Mouse (Mus musculus): ENCODE data around the gene Ackr3. TPM values are rescaled to one million over a fixed set of nuclear protein-coding genes. Genes with fewer than 3 reads are reported as not detected.
A peak's percentile ranks its signal among the peaks of the same experiment; 100 is the strongest.

Ackr3 gene
- total RNA-seq, 2 experiments from 2014 or later, result not detected

GRCm38 (mm10) chr1:90203341-90203740, 439 bp upstream of the Ackr3 start:
- no peak for ATAC-seq (replicated peaks; ENCODE audit: poor library complexity)

GRCm38 (mm10) chr1:90204821-90205220, 1.0 kb downstream of the Ackr3 start:
- no peak for ATAC-seq (replicated peaks; ENCODE audit: poor library complexity)

- ATAC-seq (replicated peaks; ENCODE audit: poor library complexity), result no peak
Observed at GRCm38 (mm10) chr1:90205223-90205622, 1.4 kb downstream of the Ackr3 start.

GRCm38 (mm10) chr1:90206684-90207083, 2.9 kb downstream of the Ackr3 start:
- no peak for ATAC-seq (replicated peaks; ENCODE audit: poor library complexity)

- ATAC-seq (replicated peaks; ENCODE audit: poor library complexity), result no peak
Observed at GRCm38 (mm10) chr1:90207279-90207678, 3.5 kb downstream of the Ackr3 start.

GRCm38 (mm10) chr1:90207739-90208502, 4.1 kb downstream of the Ackr3 start:
- ATAC-seq (replicated peaks; ENCODE audit: poor library complexity), result no peak

- no peak for ATAC-seq (replicated peaks; ENCODE audit: poor library complexity)
Observed at GRCm38 (mm10) chr1:90208503-90208860, 4.7 kb downstream of the Ackr3 start.

GRCm38 (mm10) chr1:90209069-90209468, 5.3 kb downstream of the Ackr3 start:
- ATAC-seq (replicated peaks; ENCODE audit: poor library complexity), result no peak

GRCm38 (mm10) chr1:90209741-90210140, 6.0 kb downstream of the Ackr3 start:
- no peak for ATAC-seq (replicated peaks; ENCODE audit: poor library complexity)

GRCm38 (mm10) chr1:90210346-90210745, 6.6 kb downstream of the Ackr3 start:
- no peak for ATAC-seq (replicated peaks; ENCODE audit: poor library complexity)

- ATAC-seq (replicated peaks; ENCODE audit: poor library complexity), result no peak
Observed at GRCm38 (mm10) chr1:90210761-90211160, 7.0 kb downstream of the Ackr3 start.

GRCm38 (mm10) chr1:90212376-90212775, 8.6 kb downstream of the Ackr3 start:
- ATAC-seq (replicated peaks; ENCODE audit: poor library complexity), result no peak

GRCm38 (mm10) chr1:90212901-90213300, 9.1 kb downstream of the Ackr3 start:
- ATAC-seq (replicated peaks; ENCODE audit: poor library complexity), result no peak

GRCm38 (mm10) chr1:90214021-90214420, 10.2 kb downstream of the Ackr3 start:
- ATAC-seq (replicated peaks; ENCODE audit: poor library complexity), result no peak

- ATAC-seq (replicated peaks; ENCODE audit: poor library complexity), result no peak
Observed at GRCm38 (mm10) chr1:90214926-90215325, 11.1 kb downstream of the Ackr3 start.

- peak; percentile 64; the same call in 1 of the 2 replicates for ATAC-seq (replicated peaks; ENCODE audit: poor library complexity)
Observed at GRCm38 (mm10) chr1:90215881-90216280, 12.1 kb downstream of the Ackr3 start.

- ATAC-seq (replicated peaks; ENCODE audit: poor library complexity), result no peak
Observed at GRCm38 (mm10) chr1:90216395-90216794, 12.6 kb downstream of the Ackr3 start.

GRCm38 (mm10) chr1:90220280-90220679, 16.5 kb downstream of the Ackr3 start:
- no peak for ATAC-seq (replicated peaks; ENCODE audit: poor library complexity)

- no peak for ATAC-seq (replicated peaks; ENCODE audit: poor library complexity)
Observed at GRCm38 (mm10) chr1:90220844-90221243, 17.1 kb downstream of the Ackr3 start.

- peak; percentile 87 for ATAC-seq (replicated peaks; ENCODE audit: poor library complexity)
Observed at GRCm38 (mm10) chr1:90221811-90222361, 18.1 kb downstream of the Ackr3 start.

GRCm38 (mm10) chr1:90222427-90222901, 18.7 kb downstream of the Ackr3 start:
- ATAC-seq (replicated peaks; ENCODE audit: poor library complexity), result no peak

- no peak for ATAC-seq (replicated peaks; ENCODE audit: poor library complexity)
Observed at GRCm38 (mm10) chr1:90223006-90223405, 19.2 kb downstream of the Ackr3 start.
